Mouse (Mus musculus): ENCODE measurements around the gene Stoml3. TPM values are rescaled to one million over a fixed set of nuclear protein-coding genes. Genes with fewer than 3 reads are reported as not detected.

Gene Stoml3
- polyA plus RNA-seq, 1 experiment from 2014 or later = not detected

- 85% methylated on average over 17 of the region's 17 CpGs for WGBS
- H3K4me1 ChIP-seq (replicated peaks) = no peaks in the 10 kb centered on the region
- no peaks in the 10 kb centered on the region for H3K27me3 ChIP-seq (replicated peaks)
- H3K9ac ChIP-seq = no peak overlapping the region
- no peak overlapping the region for H3K27ac ChIP-seq (ENCODE audit: poor library complexity, severe bottlenecking)
- no peak overlapping the region for H3K4me2 ChIP-seq
- H3K36me3 ChIP-seq = peaks cover 92% of the 10 kb centered on the region
- no peak overlapping the region for H3K4me3 ChIP-seq
- no peak for ATAC-seq (ENCODE audit: insufficient number of reproducible peaks, low FRiP score)
- H3K9me3 ChIP-seq (replicated peaks) = no peaks in the 10 kb centered on the region
These were observed 11.0 kb upstream of the Stoml3 start for GRCm38 (mm10) chr3:53477468-53477867.

DNA sequence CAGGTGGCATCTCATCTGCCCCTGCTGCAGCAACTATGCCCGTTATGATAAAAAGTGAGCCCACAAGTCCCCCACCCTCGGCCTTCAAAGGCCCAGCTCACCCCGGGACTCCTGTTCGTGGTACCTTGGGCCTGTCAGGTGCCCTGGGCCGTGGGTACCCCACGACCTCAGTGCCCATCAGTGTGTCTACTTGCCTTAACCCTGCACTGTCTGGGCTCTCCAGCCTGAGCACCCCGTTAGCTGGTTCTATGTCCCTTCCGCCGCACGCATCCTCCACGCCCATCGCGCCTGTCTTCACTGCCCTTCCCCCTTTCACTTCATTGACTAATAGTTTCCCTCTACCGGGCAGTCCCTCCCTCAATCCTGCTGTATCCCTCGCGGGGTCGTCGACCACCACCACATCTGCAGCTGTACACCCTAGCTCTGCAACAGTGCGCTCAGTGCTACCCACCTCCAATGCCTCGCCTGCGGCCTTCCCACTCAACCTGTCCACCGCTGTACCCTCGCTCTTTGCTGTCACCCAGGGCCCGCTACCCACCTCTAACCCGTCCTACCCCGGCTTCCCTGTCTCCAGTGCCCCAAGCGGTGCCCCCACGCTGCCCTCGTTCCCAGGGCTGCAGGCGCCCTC, 9.9 kb upstream of the Stoml3 start:
- Histone ChIP-seq H3K4me1 (replicated peaks) (no peaks in the 10 kb centered on the region), H3K9ac (no peak overlapping the region), H3K36me3 (peaks cover 85% of the 10 kb centered on the region), H3K27ac (ENCODE audit: poor library complexity, severe bottlenecking) (no peak overlapping the region), H3K9me3 (replicated peaks) (no peaks in the 10 kb centered on the region), H3K27me3 (replicated peaks) (no peaks in the 10 kb centered on the region), H3K4me2 (no peak overlapping the region), H3K4me3 (no peak overlapping the region)
- ATAC-seq (ENCODE audit: insufficient number of reproducible peaks, low FRiP score) = no peak
- WGBS = 94% methylated on average over 30 of the region's 30 CpGs

- 72% methylated on average over 8 of the region's 8 CpGs for WGBS
- Histone ChIP-seq H3K4me2 (no peak overlapping the region), H3K4me3 (no peak overlapping the region), H3K9me3 (replicated peaks) (no peaks in the 10 kb centered on the region), H3K4me1 (replicated peaks) (peaks cover 28% of the 10 kb centered on the region), H3K27ac (ENCODE audit: poor library complexity, severe bottlenecking) (no peak overlapping the region), H3K9ac (no peak overlapping the region), H3K36me3 (peaks cover 38% of the 10 kb centered on the region), H3K27me3 (replicated peaks) (no peaks in the 10 kb centered on the region)
- ATAC-seq (ENCODE audit: insufficient number of reproducible peaks, low FRiP score) = no peak
These were observed 4.9 kb upstream of the Stoml3 start for GRCm38 (mm10) chr3:53483414-53484059.

DNA sequence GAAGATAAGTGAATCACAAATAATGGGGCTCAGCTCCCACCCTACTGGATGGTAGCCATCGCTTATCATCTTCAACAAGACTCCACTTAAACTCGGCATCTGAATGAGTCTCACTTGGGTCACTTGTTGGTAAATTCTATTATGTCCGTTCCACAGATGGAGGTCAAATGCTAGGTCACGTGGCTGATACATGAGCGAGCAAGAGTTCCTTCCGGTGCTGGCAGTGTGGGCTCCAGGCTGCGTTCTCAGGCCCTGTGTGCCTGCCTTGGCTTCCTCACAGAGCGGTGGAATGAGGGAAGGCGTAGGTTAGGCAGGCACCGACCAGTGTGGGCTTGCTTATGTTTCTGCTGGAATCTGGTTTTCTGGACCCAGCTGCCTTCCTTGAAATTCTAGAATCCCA, 1.9 kb upstream of the Stoml3 start:
- 63% methylated on average over 10 of the region's 10 CpGs for WGBS

DNA sequence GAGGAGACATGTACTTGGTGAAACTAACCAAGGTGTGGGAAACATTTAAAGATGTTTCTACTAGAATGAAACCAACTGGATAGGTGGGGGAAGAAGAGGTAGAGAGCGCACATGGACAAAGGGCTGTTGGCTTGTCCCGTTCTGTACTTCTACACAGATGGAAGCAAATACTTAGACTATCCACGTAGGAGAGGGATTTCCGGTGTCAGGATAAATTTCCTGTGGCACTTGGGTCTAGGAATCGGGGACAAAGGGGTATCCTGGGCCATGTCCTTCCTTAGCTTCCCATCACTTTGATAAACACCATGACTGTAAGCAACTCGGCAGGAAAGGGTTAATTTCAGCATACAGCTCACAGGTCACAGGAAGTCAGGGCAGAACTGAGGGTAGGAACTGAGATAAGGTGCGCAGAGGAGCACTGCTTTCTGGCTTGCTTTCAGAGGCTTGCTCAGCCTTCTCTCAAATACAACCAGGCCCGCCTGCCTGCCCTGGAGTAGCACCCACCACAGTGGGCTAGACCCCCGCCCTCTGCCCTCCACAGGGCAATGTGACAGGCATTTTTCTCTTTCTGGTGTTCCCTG, 1.4 kb upstream of the Stoml3 start:
- 31% methylated on average over 9 of the region's 9 CpGs for WGBS

More for the DNA sequence above, 1.9 kb upstream of the Stoml3 start:
- no peaks in the 10 kb centered on the region for H3K9me3 ChIP-seq (replicated peaks)
- H3K4me3 ChIP-seq = no peak overlapping the region
- no peak overlapping the region for H3K9ac ChIP-seq
- no peak overlapping the region for H3K4me2 ChIP-seq
- H3K36me3 ChIP-seq = peaks cover 12% of the 10 kb centered on the region
- peak overlapping the region; percentile 51 for H3K27ac ChIP-seq (ENCODE audit: poor library complexity, severe bottlenecking)
- no peaks in the 10 kb centered on the region for H3K27me3 ChIP-seq (replicated peaks)
- H3K4me1 ChIP-seq (replicated peaks) = peaks cover 28% of the 10 kb centered on the region
- ATAC-seq (ENCODE audit: insufficient number of reproducible peaks, low FRiP score) = no peak

GRCm38 (mm10) chr3:53498351-53498905, 10.0 kb downstream of the Stoml3 start:
- Histone ChIP-seq H3K4me2 (no peak overlapping the region), H3K9me3 (replicated peaks) (no peaks in the 10 kb centered on the region), H3K9ac (no peak overlapping the region), H3K36me3 (no peaks in the 10 kb centered on the region), H3K27me3 (replicated peaks) (no peaks in the 10 kb centered on the region; the same call in 1 of the 2 replicates), H3K4me1 (replicated peaks) (no peaks in the 10 kb centered on the region; the same call in 1 of the 2 replicates), H3K4me3 (no peak overlapping the region), H3K27ac (ENCODE audit: poor library complexity, severe bottlenecking) (no peak overlapping the region)
- ATAC-seq (ENCODE audit: insufficient number of reproducible peaks, low FRiP score) = no peak
- WGBS = 80% methylated on average over 6 of the region's 6 CpGs

More for the DNA sequence above, 1.4 kb upstream of the Stoml3 start:
- Histone ChIP-seq H3K4me3 (no peak overlapping the region), H3K4me1 (replicated peaks) (peaks cover 28% of the 10 kb centered on the region), H3K9me3 (replicated peaks) (no peaks in the 10 kb centered on the region), H3K9ac (no peak overlapping the region), H3K4me2 (peak overlapping the region; percentile 21; the same call in 1 of the 2 replicates), H3K27me3 (replicated peaks) (no peaks in the 10 kb centered on the region), H3K36me3 (peaks cover 7% of the 10 kb centered on the region), H3K27ac (ENCODE audit: poor library complexity, severe bottlenecking) (peak overlapping the region; percentile 51)
- peak; percentile 79 for ATAC-seq (ENCODE audit: insufficient number of reproducible peaks, low FRiP score)

DNA sequence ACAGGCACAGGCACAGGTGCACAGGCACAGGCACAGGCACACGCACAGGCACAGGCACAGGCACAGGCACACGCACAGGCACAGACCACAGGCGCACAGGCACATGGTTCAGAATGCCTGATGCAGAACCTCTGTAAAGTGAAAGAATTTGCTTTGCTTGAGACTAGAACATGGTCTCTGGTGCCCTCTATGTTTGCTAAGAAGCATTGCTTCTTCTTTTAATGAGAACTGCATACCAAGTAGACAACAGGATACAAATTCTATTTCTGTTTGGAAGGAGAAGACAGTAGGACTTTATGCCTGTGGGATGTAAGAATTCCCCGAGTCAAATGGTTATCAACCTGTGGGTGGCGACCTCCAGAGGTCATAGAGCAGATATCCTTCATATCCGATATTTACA, 14.0 kb downstream of the Stoml3 start:
- Histone ChIP-seq H3K36me3 (no peaks in the 10 kb centered on the region), H3K4me3 (no peak overlapping the region), H3K9me3 (replicated peaks) (no peaks in the 10 kb centered on the region), H3K27ac (ENCODE audit: poor library complexity, severe bottlenecking) (no peak overlapping the region), H3K27me3 (replicated peaks) (no peaks in the 10 kb centered on the region), H3K9ac (no peak overlapping the region), H3K4me1 (replicated peaks) (no peaks in the 10 kb centered on the region; the same call in 1 of the 2 replicates), H3K4me2 (no peak overlapping the region)
- ATAC-seq (ENCODE audit: insufficient number of reproducible peaks, low FRiP score) = no peak
- WGBS = 60% methylated on average over 6 of the region's 6 CpGs

DNA sequence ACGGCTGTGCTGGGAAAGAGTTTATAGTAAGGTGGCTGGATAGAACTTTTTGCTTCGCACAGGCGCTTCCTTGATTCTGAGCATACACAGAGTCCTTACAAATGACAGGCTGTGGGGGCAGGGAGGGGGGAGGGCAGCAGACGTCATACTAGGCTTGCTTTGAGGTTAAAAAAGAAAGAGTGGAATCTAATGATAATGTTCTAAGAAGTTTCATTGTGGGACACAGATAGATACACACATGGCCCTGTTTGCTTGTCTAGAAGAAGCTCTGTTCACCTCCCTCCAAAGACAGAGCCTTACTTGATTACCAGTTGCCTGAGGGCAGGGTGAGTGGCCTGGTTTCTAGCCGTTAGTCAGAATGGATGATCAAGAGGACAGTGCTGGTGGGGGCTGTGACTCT, 24.6 kb downstream of the Stoml3 start:
- Histone ChIP-seq H3K27me3 (replicated peaks) (no peaks in the 10 kb centered on the region), H3K27ac (ENCODE audit: poor library complexity, severe bottlenecking) (no peak overlapping the region), H3K9ac (no peak overlapping the region), H3K4me3 (no peak overlapping the region), H3K4me2 (no peak overlapping the region), H3K4me1 (replicated peaks) (peaks cover 14% of the 10 kb centered on the region), H3K36me3 (no peaks in the 10 kb centered on the region), H3K9me3 (replicated peaks) (no peaks in the 10 kb centered on the region)
- 45% methylated on average over 5 of the region's 5 CpGs for WGBS
- no peak for ATAC-seq (ENCODE audit: insufficient number of reproducible peaks, low FRiP score)

- Histone ChIP-seq H3K27ac (ENCODE audit: poor library complexity, severe bottlenecking) (no peak overlapping the region), H3K9me3 (replicated peaks) (no peaks in the 10 kb centered on the region), H3K4me3 (no peak overlapping the region), H3K4me2 (no peak overlapping the region), H3K27me3 (replicated peaks) (no peaks in the 10 kb centered on the region), H3K9ac (no peak overlapping the region), H3K4me1 (replicated peaks) (peaks cover 14% of the 10 kb centered on the region), H3K36me3 (peaks cover 5% of the 10 kb centered on the region; the same call in 1 of the 2 replicates)
- WGBS = 59% methylated on average over 4 of the region's 4 CpGs
- ATAC-seq (ENCODE audit: insufficient number of reproducible peaks, low FRiP score) = no peak
These were observed 26.0 kb downstream of the Stoml3 start for GRCm38 (mm10) chr3:53514221-53515065.

GRCm38 (mm10) chr3:53522794-53523193, 34.3 kb downstream of the Stoml3 start:
- Histone ChIP-seq H3K27me3 (replicated peaks) (no peaks in the 10 kb centered on the region), H3K4me3 (no peak overlapping the region), H3K27ac (ENCODE audit: poor library complexity, severe bottlenecking) (no peak overlapping the region), H3K4me2 (no peak overlapping the region), H3K4me1 (replicated peaks) (no peaks in the 10 kb centered on the region), H3K9me3 (replicated peaks) (no peaks in the 10 kb centered on the region), H3K9ac (no peak overlapping the region), H3K36me3 (peaks cover 7% of the 10 kb centered on the region; the same call in 1 of the 2 replicates)
- 89% methylated on average over 10 of the region's 10 CpGs for WGBS
- no peak for ATAC-seq (ENCODE audit: insufficient number of reproducible peaks, low FRiP score)
